Mouse (Mus musculus): ENCODE results near the gene Tmem130.
"Not testable (repeated sequence)": the region's sequence is repeated elsewhere in the genome, so short reads cannot be mapped to it uniquely, and the experiment has no call there.

Tmem130 gene

DNA sequence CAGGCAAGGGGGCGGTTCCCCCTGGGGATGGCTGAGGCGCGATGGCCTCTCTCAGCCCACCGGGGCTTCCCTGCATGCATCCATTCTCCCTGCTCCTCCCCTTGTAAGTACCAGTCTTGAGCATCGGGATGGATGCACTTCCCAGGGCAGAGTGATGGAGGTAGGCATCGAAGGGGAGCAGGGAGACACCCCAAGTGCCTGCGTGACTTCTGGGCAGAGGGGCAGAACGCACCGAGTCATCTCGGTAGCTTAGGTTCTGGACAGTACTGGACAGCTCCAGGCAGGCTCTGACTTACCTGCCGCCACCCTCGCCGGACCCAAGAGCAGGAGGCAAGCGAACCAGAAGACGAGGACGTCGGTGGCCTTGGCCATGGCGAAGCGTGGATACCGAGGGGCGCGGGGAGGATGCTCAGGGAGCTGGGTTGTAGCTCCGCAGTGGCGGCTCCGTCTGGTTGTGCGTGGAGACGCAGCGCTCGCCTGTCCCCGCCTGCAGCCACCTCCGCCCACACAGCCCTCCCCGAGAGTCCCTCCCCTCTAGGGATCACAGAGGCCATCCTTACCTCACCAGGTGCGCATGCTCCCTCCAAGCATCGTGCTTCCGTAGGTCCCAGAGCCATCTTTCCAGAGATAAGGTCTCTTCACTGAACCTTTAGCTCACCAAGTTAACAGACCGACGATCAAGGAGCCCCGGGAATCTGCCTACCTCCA lies at the start of gene Tmem130:
TSS of gene Tmem130 (minus strand) at position 658 of the 708 bp plus-strand sequence.
- peak; percentile 44 for DNase-seq (ENCODE audit: low spot score)

DNA sequence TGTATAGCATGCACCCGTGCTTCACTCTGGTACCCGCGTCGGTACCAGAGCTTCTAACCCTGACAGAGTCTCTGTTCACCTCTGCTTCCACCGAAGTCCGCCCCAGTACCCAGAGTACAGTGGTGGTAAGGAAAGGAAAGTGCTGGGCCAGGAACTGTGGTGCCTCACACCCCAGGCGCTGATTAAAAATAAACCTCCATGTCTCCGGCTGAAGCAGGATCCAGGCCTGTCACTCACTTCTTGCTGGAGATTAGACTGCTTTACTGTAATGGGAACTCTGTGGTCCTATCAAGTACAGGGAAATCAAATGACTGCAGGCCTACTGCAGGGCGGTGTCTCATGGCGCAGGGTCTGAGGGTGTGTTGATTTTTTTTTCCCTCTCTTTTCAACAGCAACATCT lies 45.3 kb upstream of the Tmem130 start:
- DNase-seq (ENCODE audit: low spot score): no peak

DNA sequence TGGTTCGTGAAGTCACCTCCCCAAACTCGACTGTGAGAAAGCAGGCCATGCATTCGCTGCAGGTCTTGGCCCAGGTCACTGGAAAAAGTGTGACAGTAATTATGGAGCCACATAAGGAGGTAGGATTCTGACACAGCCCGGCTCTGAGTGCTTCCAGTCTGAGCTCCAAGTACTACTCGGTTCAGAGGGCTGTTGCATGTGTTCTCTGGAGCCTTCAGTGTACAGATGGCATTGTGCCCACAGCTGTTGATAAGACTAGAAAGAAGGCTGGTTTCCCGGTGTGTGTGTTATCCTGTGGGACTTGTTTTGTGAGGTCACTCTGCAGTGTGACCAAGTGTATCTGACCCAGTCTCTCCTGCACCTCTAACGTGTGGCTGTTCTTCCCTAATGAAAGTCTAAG lies 42.6 kb upstream of the Tmem130 start:
- no peak for DNase-seq (ENCODE audit: low spot score)

DNA sequence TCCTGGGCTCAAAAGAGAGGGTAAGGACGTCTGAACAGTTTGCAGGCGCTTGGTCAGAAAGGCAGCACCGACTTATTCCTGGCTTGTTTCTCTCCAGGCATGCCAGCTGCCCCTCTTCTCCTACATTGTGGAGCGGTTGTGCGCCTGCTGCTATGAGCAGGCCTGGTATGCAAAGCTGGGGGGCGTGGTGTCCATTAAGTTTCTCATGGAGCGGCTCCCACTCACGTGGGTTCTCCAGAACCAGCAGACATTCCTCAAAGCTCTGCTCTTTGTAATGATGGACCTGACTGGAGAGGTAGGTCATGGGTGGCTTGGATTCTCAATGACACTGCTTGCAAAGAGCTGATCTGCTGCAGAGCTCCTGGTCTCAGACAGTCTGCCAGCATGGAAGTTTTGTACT lies 41.4 kb upstream of the Tmem130 start:
- DNase-seq (ENCODE audit: low spot score): no peak

DNA sequence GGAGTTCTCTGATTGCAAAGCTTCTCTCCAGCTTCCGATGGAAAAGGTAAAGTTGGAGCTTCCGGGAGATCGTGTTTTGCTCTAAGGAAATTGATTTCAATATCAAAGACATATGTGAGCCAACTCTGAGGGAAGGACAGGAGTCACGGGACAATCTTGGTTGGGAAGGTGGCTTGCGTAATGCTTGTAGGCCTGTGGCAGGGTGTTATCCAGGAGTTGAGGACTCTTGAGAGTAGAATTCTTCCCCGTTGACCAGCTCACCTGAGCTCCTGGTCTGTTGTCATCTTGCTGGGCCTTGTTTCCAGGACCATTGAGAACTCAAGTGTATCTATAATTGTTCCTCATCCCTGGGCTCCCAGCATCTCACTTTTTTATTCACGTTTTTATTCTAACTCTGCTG lies 35.5 kb upstream of the Tmem130 start:
- no peak for DNase-seq (ENCODE audit: low spot score)

DNA sequence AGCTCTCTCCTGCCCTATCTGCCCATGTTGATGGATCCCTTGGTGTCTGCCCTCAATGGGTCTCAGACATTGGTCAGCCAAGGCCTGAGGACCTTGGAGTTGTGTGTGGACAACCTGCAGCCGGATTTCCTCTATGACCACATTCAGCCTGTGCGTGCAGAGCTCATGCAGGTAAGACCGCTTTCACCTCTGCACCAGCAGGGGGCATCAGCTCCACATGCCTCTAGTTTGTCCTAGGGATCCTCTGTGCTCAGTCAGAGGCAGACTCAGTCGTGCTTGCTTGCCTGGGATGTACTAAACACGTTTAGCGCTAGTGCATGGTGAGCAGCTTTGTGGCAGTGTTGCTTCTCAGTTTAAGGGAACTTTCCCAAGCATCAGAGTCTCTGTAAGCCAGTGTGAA lies 33.1 kb upstream of the Tmem130 start:
- no peak for DNase-seq (ENCODE audit: low spot score)

DNA sequence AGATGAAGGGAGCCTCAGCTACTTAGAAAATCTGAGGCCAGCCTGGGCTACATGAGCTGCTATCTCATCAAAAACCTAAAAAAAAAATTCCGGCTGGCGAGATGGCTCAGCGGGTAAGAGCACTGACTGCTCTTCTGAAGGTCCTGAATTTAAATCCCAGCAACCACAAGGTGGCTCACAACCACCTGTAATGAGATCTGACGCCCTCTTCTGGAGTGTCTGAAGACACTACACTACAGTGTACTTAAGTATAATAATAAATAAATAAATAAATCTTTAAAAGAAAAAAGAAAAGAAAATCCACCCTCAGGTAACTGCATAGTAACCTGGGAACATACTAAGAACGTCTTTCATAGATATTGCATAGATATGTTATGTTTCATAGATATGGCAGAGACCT lies 31.8 kb upstream of the Tmem130 start:
- no peak for DNase-seq (ENCODE audit: low spot score)

DNA sequence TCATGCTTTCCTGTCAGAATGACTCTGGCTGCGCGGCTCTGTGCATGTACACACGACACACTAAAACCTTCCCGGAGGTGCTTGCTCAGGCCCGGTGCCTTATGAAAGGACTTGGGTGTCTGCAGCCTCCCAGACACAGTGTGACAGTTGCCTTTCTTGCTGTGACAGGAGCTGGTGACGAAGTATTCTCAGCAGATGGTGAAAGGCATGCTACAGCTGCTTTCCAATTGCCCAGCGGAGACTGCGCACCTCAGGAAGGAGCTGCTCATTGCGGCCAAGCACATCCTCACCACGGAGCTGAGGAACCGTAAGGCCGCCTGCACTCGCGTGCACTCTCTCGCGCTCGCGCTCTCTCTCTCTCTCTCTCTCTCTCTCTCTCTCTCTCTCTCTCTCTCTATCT lies 24.8 kb upstream of the Tmem130 start:
- no peak for DNase-seq (ENCODE audit: low spot score)

DNA sequence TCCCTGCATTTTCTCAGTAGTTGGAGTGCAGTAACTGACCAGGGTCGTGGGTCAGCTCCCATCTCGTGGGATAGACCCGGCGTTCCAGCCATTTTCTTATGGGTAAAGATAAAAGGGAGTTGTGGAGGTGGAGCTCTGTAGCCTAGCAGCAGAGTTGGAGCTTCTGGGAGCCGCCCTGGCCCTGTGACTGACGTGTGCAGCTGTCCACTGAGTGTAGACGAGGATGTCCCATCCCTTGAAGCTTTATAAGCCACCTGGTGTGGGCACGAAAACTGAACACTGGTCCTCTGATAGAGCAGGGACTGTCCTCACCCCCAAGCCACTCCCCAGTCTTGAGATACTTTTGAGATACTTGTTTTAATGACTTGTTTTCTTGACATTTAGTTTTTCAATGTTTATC lies 19.0 kb upstream of the Tmem130 start:
- DNase-seq (ENCODE audit: low spot score): no peak

DNA sequence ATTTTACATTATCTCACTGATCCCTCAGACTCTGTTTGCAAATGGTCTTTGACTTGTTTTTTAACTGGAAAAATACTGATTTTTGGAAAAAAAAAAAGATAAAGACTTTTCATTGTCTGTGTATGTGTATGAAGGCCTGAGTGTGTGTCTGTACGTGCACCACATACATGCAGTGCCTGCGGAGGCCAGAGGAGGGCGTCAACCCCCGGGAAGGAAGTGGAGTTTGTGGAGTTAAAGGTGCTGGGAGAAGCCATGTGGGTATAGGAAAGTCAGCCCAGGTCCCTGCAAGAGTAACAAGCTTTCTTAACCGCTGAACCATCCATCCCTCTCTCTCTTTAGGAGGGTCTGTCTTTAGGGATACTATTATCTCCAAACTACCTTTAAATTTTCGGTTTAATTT lies 11.6 kb upstream of the Tmem130 start:
- no peak for DNase-seq (ENCODE audit: low spot score)

DNA sequence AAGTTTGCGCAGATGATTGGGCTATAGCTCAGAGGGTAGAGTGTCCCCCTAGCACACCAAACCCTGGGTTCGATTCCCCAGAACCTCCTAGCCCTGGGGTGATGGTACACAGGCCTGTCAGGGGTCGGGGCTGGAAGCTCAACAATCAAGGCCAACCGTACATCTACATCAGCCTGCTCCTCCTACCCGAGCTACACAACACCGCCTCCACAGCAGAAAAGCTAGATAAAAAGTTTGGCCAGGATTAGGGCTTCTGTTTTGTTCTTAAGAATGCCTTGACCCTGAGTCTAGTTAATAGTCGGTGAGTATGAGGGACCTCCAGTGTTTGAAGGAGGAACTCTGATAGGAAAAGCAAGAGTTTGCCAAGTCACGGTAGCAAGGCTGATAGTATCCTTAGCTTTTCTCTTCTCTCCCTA lies 7.5 kb upstream of the Tmem130 start:
- DNase-seq (ENCODE audit: low spot score): peak; percentile 59

DNA sequence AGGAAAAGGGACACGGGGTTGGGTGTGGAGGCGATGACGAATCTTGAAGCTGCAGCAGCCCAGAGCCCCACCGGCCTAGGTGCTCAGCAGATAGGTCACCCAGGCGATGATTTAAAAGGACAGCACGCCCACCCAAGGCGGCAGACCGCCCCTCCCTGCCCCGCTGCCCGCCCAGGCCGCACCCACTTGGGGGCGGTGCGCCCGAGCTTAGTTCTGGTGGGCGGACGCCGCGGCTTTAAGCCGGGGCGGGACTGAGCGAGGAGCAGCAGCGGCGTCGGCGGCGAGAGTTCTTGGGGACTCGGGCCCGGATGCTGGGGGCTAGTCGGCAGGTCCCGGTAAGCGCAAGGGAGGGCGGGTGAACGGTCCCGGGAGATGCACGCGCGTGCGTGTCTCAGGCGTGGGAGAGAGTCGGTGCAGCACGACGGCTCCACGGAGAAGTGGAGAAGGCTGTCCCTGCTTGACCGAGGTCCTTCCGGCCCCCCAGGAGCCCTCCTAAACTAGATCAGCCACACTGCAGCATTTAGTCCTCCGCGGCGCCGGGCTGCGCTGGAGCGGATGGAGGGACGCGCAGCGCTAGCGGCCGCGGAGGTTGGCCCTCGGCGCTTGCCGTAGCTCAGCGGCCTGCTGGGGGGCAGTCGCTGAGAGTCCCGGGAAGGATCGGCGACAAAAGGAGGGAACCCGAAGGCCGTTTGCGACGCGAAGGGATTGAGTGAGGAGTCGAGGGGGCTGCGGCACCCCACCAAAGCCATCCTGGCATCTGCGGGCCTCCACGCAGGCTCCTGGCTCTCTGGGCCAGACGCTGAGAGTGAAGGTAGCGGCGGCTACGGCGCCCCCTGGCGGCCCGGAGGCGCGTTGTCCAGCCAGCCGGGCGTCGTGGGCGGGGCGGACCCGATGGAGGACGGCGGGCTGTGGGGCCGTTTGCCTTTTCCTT lies 6.6 kb upstream of the Tmem130 start:
- DNase-seq (ENCODE audit: low spot score): peak; percentile 89

DNA sequence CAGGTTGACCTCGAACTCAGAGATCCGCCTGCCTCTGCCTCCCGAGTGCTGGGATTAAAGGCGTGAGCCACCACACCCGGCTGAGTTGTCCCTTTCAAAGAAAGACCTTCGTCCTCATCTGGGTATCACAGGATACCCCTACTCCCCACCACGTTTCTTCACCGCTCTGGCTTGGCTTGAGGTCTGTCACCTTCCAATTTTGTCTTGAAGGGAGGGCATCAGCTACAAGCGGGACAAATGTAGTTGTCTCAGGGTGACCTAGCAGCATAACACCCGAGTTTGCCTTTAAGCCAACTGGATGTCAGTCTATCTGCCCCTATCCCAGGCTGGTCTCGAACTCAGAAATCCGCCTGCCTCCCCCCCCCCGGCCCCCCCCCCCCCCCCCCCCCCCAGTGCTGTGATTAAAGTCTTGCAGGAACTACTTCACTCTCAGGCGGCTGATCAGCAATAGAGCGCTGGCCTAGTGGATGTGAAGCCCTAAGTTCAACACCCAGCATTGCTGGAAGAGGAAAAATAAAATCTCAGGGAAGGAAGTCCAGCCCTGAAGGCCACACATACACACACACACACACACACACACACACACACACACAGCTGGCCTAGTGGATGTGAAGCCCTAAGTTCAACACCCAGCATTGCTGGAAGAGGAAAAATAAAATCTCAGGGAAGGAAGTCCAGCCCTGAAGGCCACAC lies 5.6 kb upstream of the Tmem130 start, which contains the start of gene Trrap:
TSS of gene Trrap (plus strand) at position 627 of the 693 bp plus-strand sequence.
- DNase-seq (ENCODE audit: low spot score): not testable (repeated sequence)

DNA sequence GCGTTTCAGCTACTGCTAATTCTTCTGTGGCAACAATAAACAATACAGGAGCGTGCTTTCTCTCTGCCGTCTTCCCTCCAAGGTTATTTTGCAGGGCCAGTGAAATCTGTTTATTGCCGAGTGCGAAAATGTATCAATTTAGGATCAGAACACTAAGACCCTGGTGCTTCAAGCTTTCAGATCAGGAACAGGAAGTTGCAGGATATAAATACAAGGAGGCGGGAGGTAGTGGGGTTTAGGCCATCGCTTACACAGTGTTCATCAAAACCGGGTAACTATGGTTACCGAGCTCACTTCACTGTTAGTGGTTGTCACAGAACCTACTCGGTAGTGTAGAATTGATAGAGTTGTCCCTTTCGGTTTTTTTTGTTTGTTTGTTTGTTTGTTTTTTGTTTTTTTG lies 5.0 kb upstream of the Tmem130 start:
- DNase-seq (ENCODE audit: low spot score): peak; percentile 62

DNA sequence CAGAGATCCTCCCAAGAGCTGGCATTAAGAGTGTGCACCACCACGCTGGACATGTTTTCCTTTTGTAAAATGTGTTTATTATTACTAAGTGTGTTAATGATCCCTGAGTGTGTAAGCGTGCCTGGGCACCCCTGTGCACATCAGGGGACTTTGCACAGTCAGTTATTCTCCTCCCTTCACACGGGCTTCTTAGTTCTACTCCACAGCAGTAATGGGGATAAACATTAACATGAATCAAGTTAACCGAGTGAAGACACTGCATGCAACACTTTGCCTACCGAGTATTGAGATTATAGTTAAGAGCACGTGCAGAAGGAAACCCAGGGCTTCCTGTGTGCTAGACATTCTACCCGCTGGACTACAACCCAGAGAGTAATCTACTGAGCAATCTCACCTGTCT lies 4.4 kb upstream of the Tmem130 start:
- DNase-seq (ENCODE audit: low spot score): no peak

DNA sequence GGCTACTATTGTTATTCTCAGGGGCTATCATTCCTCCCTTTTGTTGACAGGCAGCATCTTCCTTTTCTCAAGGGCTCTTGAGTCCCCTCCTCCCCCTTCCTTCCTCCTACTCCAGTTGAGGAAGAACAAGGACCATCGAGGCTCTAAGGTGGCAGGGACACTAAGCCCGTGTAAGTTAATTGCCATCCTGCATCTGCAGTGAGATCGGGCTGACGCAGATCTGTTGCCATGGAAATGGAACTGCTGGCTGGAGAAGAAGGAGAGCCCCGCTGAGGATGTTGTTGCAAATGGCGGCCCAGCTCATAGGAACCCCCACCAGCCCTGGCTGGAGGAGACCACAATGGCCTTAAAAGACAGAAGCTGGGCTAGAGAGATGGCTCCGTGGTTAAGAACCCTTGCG lies 3.2 kb downstream of the Tmem130 start:
- DNase-seq (ENCODE audit: low spot score): no peak

DNA sequence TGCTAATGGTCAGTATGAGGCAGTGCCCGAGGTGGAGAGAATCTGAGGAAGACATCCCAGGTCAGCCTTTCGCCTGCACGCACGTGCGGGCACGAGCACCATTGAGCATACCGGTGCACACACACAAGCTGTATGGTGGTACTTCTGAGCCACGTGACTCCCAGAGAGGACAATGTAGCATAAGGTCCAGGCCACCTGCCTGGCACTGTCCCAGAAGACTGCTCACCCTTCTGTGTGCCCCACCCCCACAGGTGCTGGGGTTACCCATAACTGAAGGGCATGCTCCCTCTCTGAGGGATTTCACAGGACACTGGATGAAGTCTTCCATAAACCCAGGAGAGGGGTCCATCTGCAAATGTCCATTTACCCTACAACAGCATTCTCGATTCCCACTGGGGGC lies 4.2 kb downstream of the Tmem130 start:
- DNase-seq (ENCODE audit: low spot score): no peak

DNA sequence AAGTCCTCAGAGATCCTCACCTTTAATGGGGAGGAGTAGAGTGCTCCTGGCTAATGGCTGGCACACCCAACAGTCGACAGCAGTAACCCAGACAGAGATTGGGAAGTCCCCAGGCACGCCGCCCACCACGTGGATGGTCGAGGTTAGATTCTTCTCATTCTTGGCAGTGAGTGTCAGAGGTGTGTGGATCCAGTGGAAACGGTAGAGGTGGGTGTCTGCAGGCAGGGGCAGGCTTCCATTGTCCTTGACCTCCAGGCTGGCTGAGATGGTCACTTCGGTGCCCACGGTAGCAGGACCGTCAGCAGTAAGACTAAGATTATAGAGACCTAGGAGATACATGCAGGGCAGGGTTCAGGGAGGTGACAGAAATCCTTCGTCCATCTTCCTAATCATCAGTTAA lies 6.4 kb downstream of the Tmem130 start:
- DNase-seq (ENCODE audit: low spot score): no peak

DNA sequence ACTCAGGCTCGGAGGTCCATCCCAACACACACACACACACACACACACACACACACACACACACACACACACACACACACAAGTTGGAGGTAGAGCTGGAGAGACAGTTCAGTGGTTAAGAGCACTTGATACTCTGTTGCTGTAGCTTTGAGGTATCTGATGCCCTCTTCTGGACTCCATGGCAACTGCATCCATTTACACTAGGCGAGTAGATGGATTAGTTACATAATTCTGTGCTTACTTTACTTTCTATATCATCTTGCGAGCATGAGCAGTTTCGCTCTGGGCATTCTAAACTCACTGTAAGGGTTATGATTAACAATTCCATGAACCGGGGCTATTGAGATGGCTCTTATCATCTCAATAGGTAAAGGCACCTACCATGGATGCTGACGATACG lies 8.6 kb downstream of the Tmem130 start:
- DNase-seq (ENCODE audit: low spot score): no peak

DNA sequence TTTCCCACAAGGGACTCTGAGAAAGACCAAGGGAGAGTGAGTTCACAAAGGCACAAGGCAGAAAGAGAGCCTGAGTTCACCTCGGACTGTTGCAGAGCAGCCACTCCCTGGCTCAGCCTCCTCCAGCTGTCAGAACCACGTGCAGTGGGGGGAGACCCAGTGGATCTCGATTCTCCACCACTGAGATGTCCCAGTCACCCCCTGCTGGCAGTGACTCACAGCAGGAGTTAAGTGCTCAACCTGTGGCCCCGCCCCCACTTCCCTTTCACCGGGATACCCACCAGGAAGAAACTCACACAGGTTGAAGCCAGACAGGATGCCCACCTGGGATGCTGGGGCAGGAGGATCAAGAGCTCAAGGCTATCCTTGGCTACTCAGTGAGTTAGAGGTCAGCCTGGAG lies 9.2 kb downstream of the Tmem130 start:
- no peak for DNase-seq (ENCODE audit: low spot score)

DNA sequence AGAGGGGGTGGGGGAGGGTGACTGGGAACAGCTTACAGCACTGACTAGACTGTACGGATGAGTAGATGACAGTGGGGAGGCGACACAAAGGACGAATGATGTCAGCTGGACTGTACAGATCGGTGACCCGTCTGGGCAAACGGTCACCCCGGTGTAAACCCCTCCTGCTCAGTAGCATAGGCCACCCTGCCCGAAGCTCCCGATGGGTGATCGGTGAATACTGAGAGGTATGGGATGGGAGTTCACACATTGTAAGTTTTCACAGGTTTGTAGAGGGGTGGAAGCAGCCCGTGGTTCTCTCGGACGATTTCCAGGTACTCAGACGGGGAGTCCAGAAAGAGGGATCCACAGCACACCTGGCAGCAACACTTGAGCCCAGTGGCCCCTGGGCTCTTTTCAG lies 24.5 kb downstream of the Tmem130 start:
- DNase-seq (ENCODE audit: low spot score): no peak

DNA sequence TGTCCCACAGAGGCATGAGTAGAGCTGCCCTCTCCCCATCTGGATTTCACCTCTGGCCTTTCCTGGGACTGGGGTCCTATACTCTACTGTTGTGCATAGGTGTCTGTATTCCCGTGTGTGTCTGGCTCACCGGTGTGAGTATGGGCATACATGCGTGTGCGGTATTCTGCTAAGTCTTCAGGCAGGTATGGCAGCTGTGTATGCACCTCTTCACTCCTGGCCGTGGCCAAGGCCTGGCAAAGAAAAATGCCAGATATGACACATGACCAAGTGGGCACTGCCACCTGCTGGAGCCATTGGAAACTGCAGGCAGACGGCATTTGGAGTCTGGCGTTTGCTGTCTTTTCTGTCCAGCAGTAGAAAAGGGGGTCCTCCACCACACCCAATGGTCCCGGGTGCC lies 26.7 kb downstream of the Tmem130 start:
- peak; percentile 24 for DNase-seq (ENCODE audit: low spot score)

DNA sequence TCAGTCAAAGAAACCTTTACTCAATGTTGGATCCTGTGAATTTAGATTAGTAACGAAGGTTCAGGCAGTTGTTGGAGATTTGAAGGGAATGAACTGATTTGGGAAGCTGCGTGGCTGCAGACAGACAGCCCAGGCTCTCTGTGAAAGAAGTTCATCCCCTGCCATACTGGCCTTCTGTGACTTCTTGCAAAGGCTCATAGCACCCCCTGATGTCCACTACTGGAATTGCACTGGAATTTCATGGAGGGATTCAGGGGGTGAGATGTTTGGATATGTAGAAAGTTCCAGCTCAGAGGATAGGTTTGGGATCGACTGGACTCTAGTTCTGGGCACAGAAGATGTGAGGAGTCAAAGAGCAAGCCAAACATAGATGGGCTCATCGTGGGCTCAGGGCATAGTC lies 27.7 kb downstream of the Tmem130 start:
- peak; percentile 31 for DNase-seq (ENCODE audit: low spot score)
